Mouse (Mus musculus) megakaryocyte-erythroid progenitor cell, adult 5-6 weeks (primary cell): ENCODE measurements around the gene Ube2c. TPM values are rescaled to one million over a fixed set of nuclear protein-coding genes. Genes with fewer than 3 reads are reported as not detected.

ENCODE experiments used
- ATAC-seq: replicated peaks from 2 replicates; pipeline ENCODE4 v1.8.0; 2016; ENCODE audit warnings: mild to moderate bottlenecking, inconsistent platforms; ENCODE audit not compliant: severe bottlenecking, poor library complexity, low FRiP score, low TSS enrichment
- total RNA-seq, 2 experiments: library from RNA; stranded (forward) in 1 of 2; stranded (reverse) in 1 of 2; fragments of 200-1000, 215-1000 nt in 1 of 2; fragments of >200 nt in 1 of 2; fragmentation: Nextera tagmentation in 1 of 2; gene quantifications; 2 replicates each; pipeline ENCODE4 v1.2.3; 2014 to 2017

The Ube2c gene
- total RNA-seq, 2 experiments from 2014 or later, result 159 to 194 TPM

GRCm38 (mm10) chr2:164805332-164805718, 35.6 kb downstream of the Ube2c start:
- ATAC-seq, result peak; percentile 59

- ATAC-seq, result no peak
Observed at GRCm38 (mm10) chr2:164806614-164807013, 36.9 kb downstream of the Ube2c start.

GRCm38 (mm10) chr2:164813557-164813956, 43.9 kb downstream of the Ube2c start:
- ATAC-seq, result no peak

GRCm38 (mm10) chr2:164815348-164815747, 45.6 kb downstream of the Ube2c start:
- peak; percentile 18; the same call in 1 of the 2 replicates for ATAC-seq

GRCm38 (mm10) chr2:164815821-164816220, 46.1 kb downstream of the Ube2c start:
- peak; percentile 89 for ATAC-seq

GRCm38 (mm10) chr2:164817206-164817605, 47.5 kb downstream of the Ube2c start:
- ATAC-seq, result no peak

- no peak for ATAC-seq
Observed at GRCm38 (mm10) chr2:164817703-164818102, 48.0 kb downstream of the Ube2c start.

GRCm38 (mm10) chr2:164821060-164821459, 51.4 kb downstream of the Ube2c start:
- ATAC-seq, result no peak

- ATAC-seq, result peak; percentile 96
Observed at GRCm38 (mm10) chr2:164822636-164823165, 53.0 kb downstream of the Ube2c start, which contains the start of gene Zswim1. Zswim1 (plus strand) TSS chr2:164822686.

- ATAC-seq, result peak; percentile 65
Observed at GRCm38 (mm10) chr2:164823181-164823585, 53.5 kb downstream of the Ube2c start.

GRCm38 (mm10) chr2:164823969-164824368, 54.3 kb downstream of the Ube2c start:
- ATAC-seq, result no peak

- ATAC-seq, result no peak
Observed at GRCm38 (mm10) chr2:164825521-164825920, 55.8 kb downstream of the Ube2c start.

- ATAC-seq, result 0 out of 2 replicates have a peak, but pooled peaks have one; percentile 11
Observed at GRCm38 (mm10) chr2:164827146-164827850, 57.6 kb downstream of the Ube2c start.

Other genes starting within 250 kb of the Ube2c start
- gene Wfdc2, start 207.5 kb upstream of the Ube2c start, total RNA-seq (2014; fragmentation: Nextera tagmentation), result not detected in 2 replicates
- not detected in 2 replicates for gene Wfdc2, start 207.5 kb upstream of the Ube2c start, total RNA-seq (2017)
- gene Spint3, start 196.4 kb upstream of the Ube2c start, total RNA-seq (2014; fragmentation: Nextera tagmentation), result not detected in 2 replicates
- gene Spint3, start 196.4 kb upstream of the Ube2c start, total RNA-seq (2017), result not detected in 2 replicates
- not detected in 2 replicates for gene Wfdc6a, start 184.5 kb upstream of the Ube2c start, total RNA-seq (2014; fragmentation: Nextera tagmentation)
- not detected in 2 replicates for gene Wfdc6a, start 184.5 kb upstream of the Ube2c start, total RNA-seq (2017)
- gene Eppin, start 176.3 kb upstream of the Ube2c start, total RNA-seq (2014; fragmentation: Nextera tagmentation), result not detected in 2 replicates
- not detected in 2 replicates for gene Eppin, start 176.3 kb upstream of the Ube2c start, total RNA-seq (2017)
- gene Wfdc6b, start 156.4 kb upstream of the Ube2c start, total RNA-seq (2014; fragmentation: Nextera tagmentation), result not detected in 2 replicates
- gene Wfdc6b, start 156.4 kb upstream of the Ube2c start, total RNA-seq (2017), result not detected in 2 replicates
- gene Wfdc8, start 156.3 kb upstream of the Ube2c start, total RNA-seq (2014; fragmentation: Nextera tagmentation), result not detected in 2 replicates
- not detected in 2 replicates for gene Wfdc8, start 156.3 kb upstream of the Ube2c start, total RNA-seq (2017)
- not detected in 2 replicates for gene Wfdc16, start 131.1 kb upstream of the Ube2c start, total RNA-seq (2014; fragmentation: Nextera tagmentation)
- not detected in 2 replicates for gene Wfdc16, start 131.1 kb upstream of the Ube2c start, total RNA-seq (2017)
- gene Wfdc10, start 113.9 kb upstream of the Ube2c start, total RNA-seq (2014; fragmentation: Nextera tagmentation), result not detected in 2 replicates
- not detected in 2 replicates for gene Wfdc10, start 113.9 kb upstream of the Ube2c start, total RNA-seq (2017)
- not detected in 2 replicates for gene Wfdc9, start 113.3 kb upstream of the Ube2c start, total RNA-seq (2014; fragmentation: Nextera tagmentation)
- not detected in 2 replicates for gene Wfdc9, start 113.3 kb upstream of the Ube2c start, total RNA-seq (2017)
- not detected in 2 replicates for gene Wfdc11, start 95.8 kb upstream of the Ube2c start, total RNA-seq (2014; fragmentation: Nextera tagmentation)
- gene Wfdc11, start 95.8 kb upstream of the Ube2c start, total RNA-seq (2017), result not detected in 2 replicates
- not detected in 2 replicates for gene Wfdc13, start 84.8 kb upstream of the Ube2c start, total RNA-seq (2014; fragmentation: Nextera tagmentation)
- not detected in 2 replicates for gene Wfdc13, start 84.8 kb upstream of the Ube2c start, total RNA-seq (2017)
- gene Spint4, start 71.4 kb upstream of the Ube2c start, total RNA-seq (2014; fragmentation: Nextera tagmentation), result not detected in 2 replicates
- gene Spint4, start 71.4 kb upstream of the Ube2c start, total RNA-seq (2017), result not detected in 2 replicates
- not detected in 2 replicates for gene Spint5, start 54.6 kb upstream of the Ube2c start, total RNA-seq (2014; fragmentation: Nextera tagmentation)
- gene Spint5, start 54.6 kb upstream of the Ube2c start, total RNA-seq (2017), result not detected in 2 replicates
- 2.0 TPM in 1 of 2 replicates, not detected in the other for gene Wfdc3, start 24.0 kb upstream of the Ube2c start, total RNA-seq (2014; fragmentation: Nextera tagmentation)
- not detected in 2 replicates for gene Wfdc3, start 24.0 kb upstream of the Ube2c start, total RNA-seq (2017)
- 28.7 and 37.2 TPM in 2 replicates for gene Dnttip1, start 23.9 kb upstream of the Ube2c start, total RNA-seq (2014; fragmentation: Nextera tagmentation)
- 24.5 and 26.2 TPM in 2 replicates for gene Dnttip1, start 23.9 kb upstream of the Ube2c start, total RNA-seq (2017)
- not detected in 2 replicates for gene Tnnc2, start 10.1 kb downstream of the Ube2c start, total RNA-seq (2014; fragmentation: Nextera tagmentation)
- gene Tnnc2, start 10.1 kb downstream of the Ube2c start, total RNA-seq (2017), result not detected in 2 replicates
- gene Snx21, start 15.9 kb downstream of the Ube2c start, total RNA-seq (2014; fragmentation: Nextera tagmentation), result 0.11 and 7.6 TPM in 2 replicates
- 0.33 TPM in 1 of 2 replicates, not detected in the other for gene Snx21, start 15.9 kb downstream of the Ube2c start, total RNA-seq (2017)
- 15.5 and 26.4 TPM in 2 replicates for gene Acot8, start 35.0 kb downstream of the Ube2c start, total RNA-seq (2014; fragmentation: Nextera tagmentation)
- 10.1 and 17.6 TPM in 2 replicates for gene Acot8, start 35.0 kb downstream of the Ube2c start, total RNA-seq (2017)
- 6.8 and 6.9 TPM in 2 replicates for gene Zswim3, start 35.2 kb downstream of the Ube2c start, total RNA-seq (2014; fragmentation: Nextera tagmentation)
- 1.8 and 4.4 TPM in 2 replicates for gene Zswim3, start 35.2 kb downstream of the Ube2c start, total RNA-seq (2017)
- gene Zswim1, start 52.8 kb downstream of the Ube2c start, total RNA-seq (2014; fragmentation: Nextera tagmentation), result 11.0 and 14.2 TPM in 2 replicates
- gene Zswim1, start 52.8 kb downstream of the Ube2c start, total RNA-seq (2017), result 2.5 and 3.3 TPM in 2 replicates
- gene Spata25, start 58.6 kb downstream of the Ube2c start, total RNA-seq (2014; fragmentation: Nextera tagmentation), result not detected in 2 replicates
- gene Spata25, start 58.6 kb downstream of the Ube2c start, total RNA-seq (2017), result not detected in 2 replicates
- 63.5 and 87.0 TPM in 2 replicates for gene Ctsa, start 63.0 kb downstream of the Ube2c start, total RNA-seq (2014; fragmentation: Nextera tagmentation)
- gene Ctsa, start 63.0 kb downstream of the Ube2c start, total RNA-seq (2017), result 40.0 and 58.0 TPM in 2 replicates
- 0.26 and 1.8 TPM in 2 replicates for gene Neurl2, start 63.6 kb downstream of the Ube2c start, total RNA-seq (2014; fragmentation: Nextera tagmentation)
- gene Neurl2, start 63.6 kb downstream of the Ube2c start, total RNA-seq (2017), result 2.3 TPM in 1 of 2 replicates, not detected in the other
- gene Pltp, start 87.8 kb downstream of the Ube2c start, total RNA-seq (2014; fragmentation: Nextera tagmentation), result not detected in 2 replicates
- gene Pltp, start 87.8 kb downstream of the Ube2c start, total RNA-seq (2017), result not detected in 2 replicates
- 59.0 and 61.7 TPM in 2 replicates for gene Pcif1, start 109.4 kb downstream of the Ube2c start, total RNA-seq (2014; fragmentation: Nextera tagmentation)
- gene Pcif1, start 109.4 kb downstream of the Ube2c start, total RNA-seq (2017), result 13.2 and 16.3 TPM in 2 replicates
- gene Zfp335, start 141.9 kb downstream of the Ube2c start, total RNA-seq (2014; fragmentation: Nextera tagmentation), result 23.5 and 27.2 TPM in 2 replicates
- gene Zfp335, start 141.9 kb downstream of the Ube2c start, total RNA-seq (2017), result 5.8 and 8.6 TPM in 2 replicates
- 7.1 TPM in 1 of 2 replicates, not detected in the other for gene Mmp9, start 170.9 kb downstream of the Ube2c start, total RNA-seq (2014; fragmentation: Nextera tagmentation)
- gene Mmp9, start 170.9 kb downstream of the Ube2c start, total RNA-seq (2017), result 0.65 and 2.0 TPM in 2 replicates
- gene Slc12a5, start 190.9 kb downstream of the Ube2c start, total RNA-seq (2014; fragmentation: Nextera tagmentation), result 0.35 TPM in 1 of 2 replicates, not detected in the other
- gene Slc12a5, start 190.9 kb downstream of the Ube2c start, total RNA-seq (2017), result 0.34 and 0.61 TPM in 2 replicates